Mouse (Mus musculus) sigmoid colon, adult 10 weeks (tissue): Measurements from ENCODE around the gene Scube1. TPM values are rescaled to one million over a fixed set of nuclear protein-coding genes. Genes with fewer than 3 reads are reported as not detected.

Experiments used
- polyA plus RNA-seq: library from polyadenylated mRNA; stranded (reverse); fragments of 350-450 nt; fragmentation: Illumina TruSeq; extraction: RNeasy Lipid Tissue Mini Kit (QIAGEN cat#74804); gene quantifications from one replicate; pipeline ENCODE4 v1.2.3, GENCODE M21; 2014; ENCODE audit warnings: low read depth, low replicate concordance

Scube1 gene
- 0.85 TPM for polyA plus RNA-seq

GRCm38 (mm10) chr15:83724886-83725269 lies at the start of gene Scube1:
TSS of gene Scube1 (minus strand) at chr15:83725021.

GRCm38 (mm10) chr15:83594513-83595363 lies 130.1 kb downstream of the Scube1 start, which contains the start of gene Ttll12:
TSS of gene Ttll12 (minus strand) at chr15:83595157.

GRCm38 (mm10) chr15:83563327-83563856 lies 161.4 kb downstream of the Scube1 start, which contains the start of the genes Tspo and Mcat:
TSS of gene Tspo (plus strand) at chr15:83563592.
TSS of gene Mcat (minus strand) at chr15:83563787.

Other genes starting within 250 kb of the Scube1 start
- gene Ttll1, start 214.1 kb downstream of the Scube1 start, polyA plus RNA-seq = 3.0 TPM
- 0.69 TPM for gene Bik, start 198.2 kb downstream of the Scube1 start, polyA plus RNA-seq
- 1.4 TPM for gene Tspo, start 161.4 kb downstream of the Scube1 start, polyA plus RNA-seq
- 0.73 TPM for gene Mcat, start 161.2 kb downstream of the Scube1 start, polyA plus RNA-seq
- gene Ttll12, start 129.9 kb downstream of the Scube1 start, polyA plus RNA-seq = 0.79 TPM
- not detected for gene Mpped1, start 54.4 kb upstream of the Scube1 start, polyA plus RNA-seq